Mouse (Mus musculus): ENCODE measurements around the gene Ikzf1. TPM values are rescaled to one million over a fixed set of nuclear protein-coding genes. Genes with fewer than 3 reads are reported as not detected.

Ikzf1 gene
- polyA plus RNA-seq, 1 experiment: 3.7 TPM

- Histone ChIP-seq H3K27ac (ENCODE audit: insufficient read depth, low read length) (no peak overlapping the region), H3K4me1 (ENCODE audit: control insufficient read depth, insufficient read depth, low read length) (no peaks in the 10 kb centered on the region), H3K4me3 (ENCODE audit: insufficient read depth, low read length) (no peak overlapping the region)
- TF ChIP-seq POLR2A (IDR thresholded peaks at IDR 0.05; ENCODE audit: extremely low read depth, insufficient read depth, low read length): no peak
- TF ChIP-seq CTCF (IDR thresholded peaks at IDR 0.05; ENCODE audit: extremely low read depth, insufficient read depth, low read length): no peak
These were observed 31.3 kb downstream of the Ikzf1 start for GRCm38 (mm10) chr11:11715963-11716691.

GRCm38 (mm10) chr11:11716692-11717037 lies 31.9 kb downstream of the Ikzf1 start:
- H3K27ac ChIP-seq (ENCODE audit: insufficient read depth, low read length): no peak overlapping the region
- no peaks in the 10 kb centered on the region for H3K4me1 ChIP-seq (ENCODE audit: control insufficient read depth, insufficient read depth, low read length)
- H3K4me3 ChIP-seq (ENCODE audit: insufficient read depth, low read length): no peak overlapping the region
- no peak for TF ChIP-seq CTCF (IDR thresholded peaks at IDR 0.05; ENCODE audit: extremely low read depth, insufficient read depth, low read length)
- no peak for TF ChIP-seq POLR2A (IDR thresholded peaks at IDR 0.05; ENCODE audit: extremely low read depth, insufficient read depth, low read length)

DNA sequence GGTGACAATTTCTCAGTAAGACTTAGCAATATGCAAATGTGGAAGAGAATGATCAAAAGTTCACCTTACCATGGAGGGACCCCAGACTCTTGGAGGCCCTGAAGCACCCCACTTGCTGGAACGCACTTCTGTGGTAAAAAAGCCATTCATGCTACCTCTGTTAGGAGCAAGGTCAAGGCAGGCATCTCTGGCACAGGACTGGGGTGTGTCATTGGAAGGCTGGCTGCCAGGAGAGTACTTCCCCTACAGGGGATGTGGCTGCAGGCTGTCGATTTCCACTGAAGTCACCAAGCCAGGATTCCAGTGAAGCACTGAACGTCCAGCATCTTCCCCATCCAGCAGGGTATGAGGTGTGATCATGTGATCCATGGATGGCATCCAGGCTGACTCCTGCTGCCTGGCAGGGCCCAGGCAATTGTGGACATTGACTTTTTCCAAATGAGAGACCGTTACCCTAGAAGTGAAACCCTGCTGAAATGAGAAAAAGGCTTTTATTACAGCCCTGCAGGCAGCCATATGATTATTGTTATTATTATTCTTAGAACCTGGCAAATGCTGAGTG lies 32.9 kb downstream of the Ikzf1 start:
- no peak overlapping the region for H3K4me3 ChIP-seq (ENCODE audit: insufficient read depth, low read length)
- no peaks in the 10 kb centered on the region for H3K4me1 ChIP-seq (ENCODE audit: control insufficient read depth, insufficient read depth, low read length)
- no peak overlapping the region for H3K27ac ChIP-seq (ENCODE audit: insufficient read depth, low read length)
- no peak for TF ChIP-seq POLR2A (IDR thresholded peaks at IDR 0.05; ENCODE audit: extremely low read depth, insufficient read depth, low read length)
- no peak for TF ChIP-seq CTCF (IDR thresholded peaks at IDR 0.05; ENCODE audit: extremely low read depth, insufficient read depth, low read length)

- Histone ChIP-seq H3K4me3 (ENCODE audit: insufficient read depth, low read length) (no peak overlapping the region), H3K27ac (ENCODE audit: insufficient read depth, low read length) (no peak overlapping the region), H3K4me1 (ENCODE audit: control insufficient read depth, insufficient read depth, low read length) (no peaks in the 10 kb centered on the region)
- no peak for TF ChIP-seq CTCF (IDR thresholded peaks at IDR 0.05; ENCODE audit: extremely low read depth, insufficient read depth, low read length)
- TF ChIP-seq POLR2A (IDR thresholded peaks at IDR 0.05; ENCODE audit: extremely low read depth, insufficient read depth, low read length): no peak
These were observed 34.9 kb downstream of the Ikzf1 start for GRCm38 (mm10) chr11:11719748-11720147.

DNA sequence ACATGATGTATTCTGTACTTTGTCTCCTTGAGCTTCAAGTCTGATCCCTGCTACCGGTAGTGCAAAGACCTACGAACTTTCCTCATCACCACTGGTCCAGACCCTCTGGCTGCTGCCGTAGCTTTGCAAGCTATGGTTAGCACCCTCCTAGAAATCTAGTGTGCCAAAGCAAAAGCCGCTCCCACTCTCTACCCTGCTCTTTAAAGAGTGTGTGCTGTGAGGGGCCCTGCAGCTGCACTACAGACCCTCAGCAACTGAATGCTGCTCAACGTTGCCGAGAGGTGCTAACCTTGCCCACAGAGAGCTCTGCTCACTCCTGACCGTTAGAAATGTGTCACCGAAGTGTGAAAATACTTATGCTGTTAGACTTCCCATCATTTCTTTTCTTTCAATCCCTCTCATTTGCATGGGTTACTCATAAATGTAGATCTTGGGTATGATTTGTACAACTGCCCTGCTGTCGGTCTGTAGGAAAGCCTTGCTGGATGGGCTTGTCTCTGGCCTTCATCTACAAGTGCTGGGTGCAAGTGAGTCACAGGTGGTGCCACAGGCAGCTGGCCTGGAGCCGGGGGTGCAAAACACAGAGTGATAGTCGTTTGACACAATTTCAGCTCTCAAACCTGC lies 40.6 kb downstream of the Ikzf1 start:
- no peak overlapping the region for H3K27ac ChIP-seq (ENCODE audit: insufficient read depth, low read length)
- no peaks in the 10 kb centered on the region for H3K4me1 ChIP-seq (ENCODE audit: control insufficient read depth, insufficient read depth, low read length)
- TF ChIP-seq CTCF (IDR thresholded peaks at IDR 0.05; ENCODE audit: extremely low read depth, insufficient read depth, low read length): no peak
- TF ChIP-seq POLR2A (IDR thresholded peaks at IDR 0.05; ENCODE audit: extremely low read depth, insufficient read depth, low read length): no peak
- H3K4me3 ChIP-seq (ENCODE audit: insufficient read depth, low read length): no peak overlapping the region

- H3K4me3 ChIP-seq (ENCODE audit: insufficient read depth, low read length): no peak overlapping the region
- H3K4me1 ChIP-seq (ENCODE audit: control insufficient read depth, insufficient read depth, low read length): no peaks in the 10 kb centered on the region
- H3K27ac ChIP-seq (ENCODE audit: insufficient read depth, low read length): no peak overlapping the region
- TF ChIP-seq POLR2A (IDR thresholded peaks at IDR 0.05; ENCODE audit: extremely low read depth, insufficient read depth, low read length) (no peak), CTCF (IDR thresholded peaks at IDR 0.05; ENCODE audit: extremely low read depth, insufficient read depth, low read length) (no peak)
These were observed 41.2 kb downstream of the Ikzf1 start for GRCm38 (mm10) chr11:11725876-11726525.

DNA sequence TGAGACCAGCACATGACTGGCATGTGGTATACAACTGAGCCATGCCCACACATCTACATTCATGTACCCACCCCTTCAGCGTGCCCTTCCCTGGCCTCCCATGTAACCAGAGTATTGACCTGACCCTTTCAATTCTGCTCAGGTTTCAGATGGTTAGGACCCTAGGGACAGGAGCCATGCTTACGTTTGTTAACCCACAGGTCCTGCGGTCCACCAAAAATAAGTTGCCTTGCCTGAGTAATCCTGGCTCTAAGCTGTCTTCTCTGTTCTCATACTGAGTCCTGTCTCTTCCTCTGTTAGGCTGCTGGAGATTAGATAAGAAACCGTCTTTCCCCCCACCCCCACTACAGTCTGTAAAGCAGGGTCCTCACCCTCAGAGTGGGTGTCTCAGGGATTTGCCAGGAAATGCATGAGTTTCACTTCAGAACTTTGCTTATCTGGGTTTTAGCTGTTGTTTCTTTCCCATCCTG lies 42.0 kb downstream of the Ikzf1 start:
- Histone ChIP-seq H3K4me3 (ENCODE audit: insufficient read depth, low read length) (no peak overlapping the region), H3K27ac (ENCODE audit: insufficient read depth, low read length) (no peak overlapping the region), H3K4me1 (ENCODE audit: control insufficient read depth, insufficient read depth, low read length) (no peaks in the 10 kb centered on the region)
- TF ChIP-seq CTCF (IDR thresholded peaks at IDR 0.05; ENCODE audit: extremely low read depth, insufficient read depth, low read length) (no peak), POLR2A (IDR thresholded peaks at IDR 0.05; ENCODE audit: extremely low read depth, insufficient read depth, low read length) (no peak)

GRCm38 (mm10) chr11:11727936-11728556 lies 43.2 kb downstream of the Ikzf1 start:
- TF ChIP-seq POLR2A (IDR thresholded peaks at IDR 0.05; ENCODE audit: extremely low read depth, insufficient read depth, low read length) (no peak), CTCF (IDR thresholded peaks at IDR 0.05; ENCODE audit: extremely low read depth, insufficient read depth, low read length) (no peak)
- no peak overlapping the region for H3K27ac ChIP-seq (ENCODE audit: insufficient read depth, low read length)
- no peak overlapping the region for H3K4me3 ChIP-seq (ENCODE audit: insufficient read depth, low read length)
- H3K4me1 ChIP-seq (ENCODE audit: control insufficient read depth, insufficient read depth, low read length): no peaks in the 10 kb centered on the region

- no peak overlapping the region for H3K4me3 ChIP-seq (ENCODE audit: insufficient read depth, low read length)
- TF ChIP-seq CTCF (IDR thresholded peaks at IDR 0.05; ENCODE audit: extremely low read depth, insufficient read depth, low read length): no peak
- TF ChIP-seq POLR2A (IDR thresholded peaks at IDR 0.05; ENCODE audit: extremely low read depth, insufficient read depth, low read length): no peak
- no peaks in the 10 kb centered on the region for H3K4me1 ChIP-seq (ENCODE audit: control insufficient read depth, insufficient read depth, low read length)
- no peak overlapping the region for H3K27ac ChIP-seq (ENCODE audit: insufficient read depth, low read length)
These were observed 44.4 kb downstream of the Ikzf1 start for GRCm38 (mm10) chr11:11729216-11729615.
